Mouse (Mus musculus): ENCODE results near the gene Gm13289. TPM values are rescaled to one million over a fixed set of nuclear protein-coding genes. Genes with fewer than 3 reads are reported as not detected.

Gene Gm13289
- not detected in 2 replicates for polyA plus RNA-seq (2012; rRNA removed)

DNA sequence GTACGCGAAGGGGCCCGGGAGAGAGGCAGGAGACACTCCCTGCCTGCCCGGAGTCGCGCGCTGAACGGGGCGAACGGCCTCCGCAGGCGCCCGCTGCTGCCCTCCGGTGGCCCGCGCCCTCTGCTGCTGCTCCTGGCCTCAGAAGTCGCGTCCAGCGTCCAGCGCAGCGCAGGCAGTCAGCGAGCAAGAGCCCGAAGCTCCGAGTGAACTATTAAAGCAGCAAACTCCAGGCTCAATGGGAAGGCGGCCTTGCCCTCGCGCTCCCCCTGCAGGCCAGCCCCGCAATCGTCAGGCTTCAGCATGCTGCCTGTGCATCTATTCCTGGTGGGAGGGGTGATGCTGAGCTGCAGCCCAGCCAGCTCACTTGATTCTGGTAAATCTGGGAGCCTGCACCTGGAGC is at the start of gene Gm13289:
Gene Gm13289 (plus strand): TSS at position 301 of the 400 bp plus-strand sequence.

DNA sequence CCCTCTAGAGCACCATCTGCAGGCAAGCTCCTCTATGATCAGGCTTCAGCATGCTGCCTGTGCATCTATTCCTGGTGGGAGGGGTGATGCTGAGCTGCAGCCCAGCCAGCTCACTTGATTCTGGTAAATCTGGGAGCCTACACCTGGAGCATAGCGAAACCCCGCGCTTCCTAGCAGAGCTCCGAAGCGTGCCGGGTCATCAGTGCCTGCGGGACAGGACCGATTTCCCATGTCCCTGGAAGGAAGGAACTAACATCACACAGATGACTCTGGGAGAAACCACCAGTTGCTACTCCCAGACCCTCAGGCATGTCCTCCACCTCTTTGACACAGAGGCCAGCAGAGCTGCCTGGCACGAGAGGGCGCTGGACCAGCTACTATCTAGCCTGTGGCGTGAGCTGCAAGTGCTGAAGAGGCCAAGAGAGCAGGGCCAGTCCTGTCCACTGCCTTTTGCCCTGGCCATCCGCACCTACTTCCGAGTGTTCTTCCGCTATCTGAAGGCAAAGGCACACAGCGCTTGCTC is 21.8 kb upstream of the Gm13289 start, which contains the start of gene Gm13271:
Gene Gm13271 (plus strand): TSS at position 51 of the 523 bp plus-strand sequence.

GRCm38 (mm10) chr4:88759610-88760268 is 17.0 kb upstream of the Gm13289 start, which contains the start of gene Gm13283:
Gene Gm13283, plus strand, starts transcription at chr4:88760119.

DNA sequence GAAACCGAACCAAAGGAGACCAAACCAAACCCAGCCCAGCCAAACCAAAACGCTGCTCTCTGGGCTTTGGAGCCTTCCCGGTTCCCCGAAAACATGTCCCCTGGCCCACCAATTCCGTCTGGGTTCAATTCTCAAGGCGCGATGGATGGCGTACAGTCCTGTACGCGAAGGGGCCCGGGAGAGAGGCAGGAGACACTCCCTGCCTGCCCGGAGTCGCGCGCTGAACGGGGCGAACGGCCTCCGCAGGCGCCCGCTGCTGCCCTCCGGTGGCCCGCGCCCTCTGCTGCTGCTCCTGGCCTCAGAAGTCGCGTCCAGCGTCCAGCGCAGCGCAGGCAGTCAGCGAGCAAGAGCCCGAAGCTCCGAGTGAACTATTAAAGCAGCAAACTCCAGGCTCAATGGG is 3.2 kb upstream of the Gm13289 start, which contains the start of gene Gm13290:
Gene Gm13290 (plus strand): TSS at position 301 of the 400 bp plus-strand sequence.

DNA sequence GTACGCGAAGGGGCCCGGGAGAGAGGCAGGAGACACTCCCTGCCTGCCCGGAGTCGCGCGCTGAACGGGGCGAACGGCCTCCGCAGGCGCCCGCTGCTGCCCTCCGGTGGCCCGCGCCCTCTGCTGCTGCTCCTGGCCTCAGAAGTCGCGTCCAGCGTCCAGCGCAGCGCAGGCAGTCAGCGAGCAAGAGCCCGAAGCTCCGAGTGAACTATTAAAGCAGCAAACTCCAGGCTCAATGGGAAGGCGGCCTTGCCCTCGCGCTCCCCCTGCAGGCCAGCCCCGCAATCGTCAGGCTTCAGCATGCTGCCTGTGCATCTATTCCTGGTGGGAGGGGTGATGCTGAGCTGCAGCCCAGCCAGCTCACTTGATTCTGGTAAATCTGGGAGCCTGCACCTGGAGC is 2.8 kb downstream of the Gm13289 start, which contains the start of gene Gm13272:
Gene Gm13272 (plus strand): TSS at position 301 of the 400 bp plus-strand sequence.

DNA sequence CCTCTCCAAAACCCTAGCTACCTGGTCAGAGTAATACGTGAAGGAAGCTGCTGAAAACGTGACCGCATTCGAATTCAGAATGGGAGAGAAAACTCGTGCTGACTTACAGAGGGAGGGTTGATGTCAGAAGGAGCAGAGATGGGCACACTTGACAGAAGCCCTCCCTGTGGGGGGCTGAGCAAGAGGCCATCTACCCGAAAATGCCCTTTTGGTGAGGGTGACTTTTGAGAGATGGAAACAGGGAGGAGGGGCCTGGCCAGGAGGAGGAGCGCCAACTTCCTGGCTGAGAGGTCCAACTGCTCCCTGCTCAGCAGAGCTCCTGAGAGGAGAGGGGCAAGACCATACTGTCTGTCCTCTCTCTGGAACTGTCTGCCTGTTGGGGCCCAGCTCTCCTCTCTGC is 5.1 kb downstream of the Gm13289 start, which contains the start of gene Ifnz:
Gene Ifnz (plus strand): TSS at position 301 of the 400 bp plus-strand sequence.

GRCm38 (mm10) chr4:88785409-88785808 is 8.7 kb downstream of the Gm13289 start, which contains the start of gene Gm13276:
Gene Gm13276, plus strand, starts transcription at chr4:88785709.

DNA sequence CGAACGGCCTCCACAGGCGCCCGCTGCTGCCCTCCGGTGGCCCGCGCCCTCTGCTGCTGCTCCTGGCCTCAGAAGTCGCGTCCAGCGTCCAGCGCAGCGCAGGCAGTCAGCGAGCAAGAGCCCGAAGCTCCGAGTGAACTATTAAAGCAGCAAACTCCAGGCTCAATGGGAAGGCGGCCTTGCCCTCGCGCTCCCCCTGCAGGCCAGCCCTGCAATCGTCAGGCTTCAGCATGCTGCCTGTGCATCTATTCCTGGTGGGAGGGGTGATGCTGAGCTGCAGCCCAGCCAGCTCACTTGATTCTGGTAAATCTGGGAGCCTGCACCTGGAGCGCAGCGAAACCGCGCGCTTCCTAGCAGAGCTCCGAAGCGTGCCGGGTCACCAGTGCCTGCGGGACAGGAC is 11.7 kb downstream of the Gm13289 start, which contains the start of gene Gm13277:
Gene Gm13277 (plus strand): TSS at position 231 of the 400 bp plus-strand sequence.

GRCm38 (mm10) chr4:88791250-88791649 is 14.5 kb downstream of the Gm13289 start, which contains the start of gene Gm13278:
Gene Gm13278, plus strand, starts transcription at chr4:88791550.

GRCm38 (mm10) chr4:88793936-88794675 is 17.4 kb downstream of the Gm13289 start, which contains the start of gene Gm13275:
Gene Gm13275, plus strand, starts transcription at chr4:88794487.

DNA sequence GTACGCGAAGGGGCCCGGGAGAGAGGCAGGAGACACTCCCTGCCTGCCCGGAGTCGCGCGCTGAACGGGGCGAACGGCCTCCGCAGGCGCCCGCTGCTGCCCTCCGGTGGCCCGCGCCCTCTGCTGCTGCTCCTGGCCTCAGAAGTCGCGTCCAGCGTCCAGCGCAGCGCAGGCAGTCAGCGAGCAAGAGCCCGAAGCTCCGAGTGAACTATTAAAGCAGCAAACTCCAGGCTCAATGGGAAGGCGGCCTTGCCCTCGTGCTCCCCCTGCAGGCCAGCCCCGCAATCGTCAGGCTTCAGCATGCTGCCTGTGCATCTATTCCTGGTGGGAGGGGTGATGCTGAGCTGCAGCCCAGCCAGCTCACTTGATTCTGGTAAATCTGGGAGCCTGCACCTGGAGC is 20.4 kb downstream of the Gm13289 start, which contains the start of gene Gm13279:
Gene Gm13279 (plus strand): TSS at position 301 of the 400 bp plus-strand sequence.

GRCm38 (mm10) chr4:88799365-88799764 is 22.6 kb downstream of the Gm13289 start, which contains the start of gene Gm13285:
Gene Gm13285, plus strand, starts transcription at chr4:88799665.

GRCm38 (mm10) chr4:88802954-88803353 is 26.2 kb downstream of the Gm13289 start, which contains the start of gene Gm13287:
Gene Gm13287, plus strand, starts transcription at chr4:88803254.

DNA sequence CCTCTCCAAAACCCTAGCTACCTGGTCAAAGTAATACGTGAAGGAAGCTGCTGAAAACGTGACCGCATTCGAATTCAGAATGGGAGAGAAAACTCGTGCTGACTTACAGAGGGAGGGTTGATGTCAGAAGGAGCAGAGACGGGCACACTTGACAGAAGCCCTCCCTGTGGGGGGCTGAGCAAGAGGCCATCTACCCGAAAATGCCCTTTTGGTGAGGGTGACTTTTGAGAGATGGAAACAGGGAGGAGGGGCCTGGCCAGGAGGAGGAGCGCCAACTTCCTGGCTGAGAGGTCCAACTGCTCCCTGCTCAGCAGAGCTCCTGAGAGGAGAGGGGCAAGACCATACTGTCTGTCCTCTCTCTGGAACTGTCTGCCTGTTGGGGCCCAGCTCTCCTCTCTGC is 28.5 kb downstream of the Gm13289 start, which contains the start of gene Gm13288:
Gene Gm13288 (plus strand): TSS at position 301 of the 400 bp plus-strand sequence.

DNA sequence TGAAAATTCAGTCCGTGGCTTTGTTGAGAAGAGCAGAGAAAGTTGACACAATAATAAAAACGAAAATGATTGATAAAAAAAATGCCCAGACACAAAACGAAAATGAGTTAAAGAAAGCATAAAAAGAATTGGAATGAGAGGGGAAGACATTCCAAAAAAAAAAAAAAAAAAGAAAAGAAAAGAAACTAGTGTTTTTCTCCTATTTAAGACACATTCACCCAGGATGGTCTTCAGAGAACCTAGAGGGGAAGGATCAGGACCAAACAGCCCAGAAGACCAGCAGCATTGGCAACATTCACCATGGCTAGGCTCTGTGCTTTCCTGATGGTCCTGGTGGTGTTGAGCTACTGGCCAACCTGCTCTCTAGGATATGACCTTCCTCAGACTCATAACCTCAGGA is 39.2 kb downstream of the Gm13289 start, which contains the start of gene Ifna7:
Gene Ifna7 (plus strand): TSS at position 301 of the 400 bp plus-strand sequence.

DNA sequence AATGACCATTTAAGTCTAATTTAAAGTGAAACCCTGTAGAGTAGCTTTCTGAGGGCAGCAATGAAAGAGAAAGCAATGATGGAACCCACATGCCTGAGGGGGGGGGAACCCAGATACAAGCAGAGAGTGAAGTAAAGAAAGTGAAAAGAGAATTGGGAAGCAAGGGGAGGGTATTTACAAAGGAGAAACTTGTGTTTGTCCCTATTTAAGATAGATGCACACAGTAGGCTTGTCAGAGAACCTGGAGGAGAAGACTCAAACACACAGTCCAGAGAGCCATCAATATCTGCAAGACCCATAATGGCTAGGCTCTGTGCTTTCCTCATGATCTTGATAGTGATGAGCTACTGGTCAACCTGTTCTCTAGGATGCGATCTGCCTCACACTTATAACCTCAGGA is 42.9 kb downstream of the Gm13289 start, which contains the start of gene Ifna11:
Gene Ifna11 (plus strand): TSS at position 301 of the 400 bp plus-strand sequence.

Other genes with a start within 250 kb of the Gm13289 start
- not detected in 2 replicates for gene Ifna15, start 218.7 kb upstream of the Gm13289 start, polyA plus RNA-seq (2012; rRNA removed)
- not detected in 2 replicates for gene Ifna14, start 205.1 kb upstream of the Gm13289 start, polyA plus RNA-seq (2012; rRNA removed)
- gene Ifna9, start 184.5 kb upstream of the Gm13289 start, polyA plus RNA-seq (2012; rRNA removed): not detected in 2 replicates
- not detected in 2 replicates for gene Ifna12, start 173.5 kb upstream of the Gm13289 start, polyA plus RNA-seq (2012; rRNA removed)
- gene C87499, start 142.5 kb upstream of the Gm13289 start, polyA plus RNA-seq (2012; rRNA removed): not detected in 2 replicates
- not detected in 2 replicates for gene Ifna13, start 132.5 kb upstream of the Gm13289 start, polyA plus RNA-seq (2012; rRNA removed)
- gene Ifna16, start 100.0 kb upstream of the Gm13289 start, polyA plus RNA-seq (2012; rRNA removed): not detected in 2 replicates
- gene Ifna2, start 93.0 kb upstream of the Gm13289 start, polyA plus RNA-seq (2012; rRNA removed): not detected in 2 replicates
- not detected in 2 replicates for gene Ifnab, start 85.6 kb upstream of the Gm13289 start, polyA plus RNA-seq (2012; rRNA removed)
- gene Gm26566, start 55.1 kb upstream of the Gm13289 start, polyA plus RNA-seq (2012; rRNA removed): 1.9 and 2.1 TPM in 2 replicates
- gene Klhl9, start 54.5 kb upstream of the Gm13289 start, polyA plus RNA-seq (2012; rRNA removed): 48.0 and 49.2 TPM in 2 replicates
- not detected in 2 replicates for gene Gm13271, start 22.1 kb upstream of the Gm13289 start, polyA plus RNA-seq (2012; rRNA removed)
- 0.04 TPM in 1 of 2 replicates, not detected in the other for gene Gm13283, start 16.8 kb upstream of the Gm13289 start, polyA plus RNA-seq (2012; rRNA removed)
- gene Gm13290, start 3.1 kb upstream of the Gm13289 start, polyA plus RNA-seq (2012; rRNA removed): not detected in 2 replicates
- not detected in 2 replicates for gene Gm13272, start 2.9 kb downstream of the Gm13289 start, polyA plus RNA-seq (2012; rRNA removed)
- not detected in 2 replicates for gene Ifnz, start 5.2 kb downstream of the Gm13289 start, polyA plus RNA-seq (2012; rRNA removed)
- not detected in 2 replicates for gene Gm13276, start 8.8 kb downstream of the Gm13289 start, polyA plus RNA-seq (2012; rRNA removed)
- not detected in 2 replicates for gene Gm13277, start 11.7 kb downstream of the Gm13289 start, polyA plus RNA-seq (2012; rRNA removed)
- not detected in 2 replicates for gene Gm13278, start 14.6 kb downstream of the Gm13289 start, polyA plus RNA-seq (2012; rRNA removed)
- gene Gm13275, start 17.6 kb downstream of the Gm13289 start, polyA plus RNA-seq (2012; rRNA removed): not detected in 2 replicates
- not detected in 2 replicates for gene Gm13279, start 20.5 kb downstream of the Gm13289 start, polyA plus RNA-seq (2012; rRNA removed)
- not detected in 2 replicates for gene Gm13285, start 22.7 kb downstream of the Gm13289 start, polyA plus RNA-seq (2012; rRNA removed)
- not detected in 2 replicates for gene Gm13287, start 26.3 kb downstream of the Gm13289 start, polyA plus RNA-seq (2012; rRNA removed)
- gene Gm13288, start 28.6 kb downstream of the Gm13289 start, polyA plus RNA-seq (2012; rRNA removed): not detected in 2 replicates
- not detected in 2 replicates for gene Ifna7, start 39.3 kb downstream of the Gm13289 start, polyA plus RNA-seq (2012; rRNA removed)
- gene Ifna11, start 43.0 kb downstream of the Gm13289 start, polyA plus RNA-seq (2012; rRNA removed): not detected in 2 replicates
- not detected in 2 replicates for gene Ifna6, start 50.5 kb downstream of the Gm13289 start, polyA plus RNA-seq (2012; rRNA removed)
- not detected in 2 replicates for gene Ifna5, start 58.6 kb downstream of the Gm13289 start, polyA plus RNA-seq (2012; rRNA removed)
- not detected in 2 replicates for gene Ifna4, start 64.9 kb downstream of the Gm13289 start, polyA plus RNA-seq (2012; rRNA removed)
- gene Ifna1, start 73.2 kb downstream of the Gm13289 start, polyA plus RNA-seq (2012; rRNA removed): not detected in 2 replicates
- gene Ifne, start 103.3 kb downstream of the Gm13289 start, polyA plus RNA-seq (2012; rRNA removed): not detected in 2 replicates